Mouse (Mus musculus): ENCODE data around the gene U2af2.
A peak's percentile ranks its signal among the peaks of the same experiment; 100 is the strongest.
"Not testable (repeated sequence)": the region's sequence is repeated elsewhere in the genome, so short reads cannot be mapped to it uniquely, and the experiment has no call there.

The U2af2 gene

DNA sequence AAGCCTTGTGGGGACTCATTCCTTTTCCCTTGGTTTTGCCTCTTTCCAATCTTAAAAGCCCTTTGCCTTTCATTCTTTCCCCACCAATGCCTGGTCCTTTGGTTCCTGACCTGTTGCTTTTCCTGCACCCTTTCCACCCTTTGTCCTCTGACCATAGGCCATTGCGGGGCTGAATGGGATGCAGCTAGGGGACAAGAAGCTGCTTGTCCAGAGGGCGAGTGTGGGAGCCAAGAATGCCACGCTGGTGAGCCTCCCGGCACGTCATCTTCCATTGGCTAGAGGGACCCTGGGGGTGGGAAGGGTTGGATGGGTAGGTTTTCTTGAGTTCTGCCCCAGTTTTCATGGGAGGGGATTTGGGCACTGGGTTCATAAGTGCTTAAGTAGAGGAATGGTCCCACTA, 13.0 kb downstream of the U2af2 start:
- DNase-seq (ENCODE audit: low spot score), result no peak

DNA sequence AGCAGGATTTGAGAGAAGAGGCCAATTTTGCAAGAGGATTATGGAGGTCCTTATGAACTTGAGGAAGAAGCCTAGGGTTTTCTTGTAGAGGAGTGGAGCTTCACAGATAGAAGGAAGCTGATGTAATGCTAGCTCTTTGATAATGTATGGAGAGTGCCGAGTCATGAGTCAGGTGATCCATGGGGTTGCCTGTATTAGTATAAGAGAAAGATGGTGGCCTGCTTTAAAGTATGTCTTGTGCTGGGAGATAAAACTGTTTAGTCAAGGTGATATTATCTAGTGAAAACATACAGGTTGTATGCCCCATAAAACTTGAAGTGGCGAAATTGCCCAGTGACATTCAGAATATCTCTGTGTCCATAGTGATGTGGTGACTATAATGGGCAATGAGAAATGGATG, 15.0 kb downstream of the U2af2 start:
- DNase-seq (ENCODE audit: low spot score), result no peak

DNA sequence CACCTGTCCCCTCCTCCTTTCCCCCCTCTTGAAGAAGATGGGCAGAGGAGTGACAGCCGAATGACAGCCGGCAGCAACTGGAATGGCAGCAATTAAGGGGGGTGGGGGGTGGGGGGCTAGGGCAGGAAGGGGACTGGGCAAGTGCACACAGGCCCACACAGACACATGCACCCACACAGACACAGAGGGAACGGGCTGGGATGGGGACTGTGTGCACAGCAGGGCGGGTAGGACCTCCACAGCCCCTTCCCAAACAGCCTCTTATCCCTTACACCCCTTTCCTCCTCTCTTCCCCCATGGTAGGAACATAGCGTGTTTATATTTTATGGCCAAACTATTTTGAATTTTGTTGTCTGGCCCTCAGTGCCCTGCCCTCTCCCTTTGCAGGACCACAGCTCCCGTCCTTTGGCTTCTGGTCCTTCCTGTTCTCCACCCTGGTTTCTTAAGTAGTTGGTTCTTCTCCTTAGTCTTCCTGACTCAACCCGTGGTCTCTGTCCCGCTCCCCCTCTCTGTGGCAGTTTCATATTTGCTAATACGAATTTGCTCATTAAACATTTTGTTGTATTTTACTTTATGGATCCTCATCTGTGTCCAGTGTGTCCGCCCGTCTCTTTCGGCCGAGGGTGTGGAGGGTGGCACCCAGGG, 17.5 kb downstream of the U2af2 start:
- not testable (repeated sequence) for DNase-seq (ENCODE audit: low spot score)

DNA sequence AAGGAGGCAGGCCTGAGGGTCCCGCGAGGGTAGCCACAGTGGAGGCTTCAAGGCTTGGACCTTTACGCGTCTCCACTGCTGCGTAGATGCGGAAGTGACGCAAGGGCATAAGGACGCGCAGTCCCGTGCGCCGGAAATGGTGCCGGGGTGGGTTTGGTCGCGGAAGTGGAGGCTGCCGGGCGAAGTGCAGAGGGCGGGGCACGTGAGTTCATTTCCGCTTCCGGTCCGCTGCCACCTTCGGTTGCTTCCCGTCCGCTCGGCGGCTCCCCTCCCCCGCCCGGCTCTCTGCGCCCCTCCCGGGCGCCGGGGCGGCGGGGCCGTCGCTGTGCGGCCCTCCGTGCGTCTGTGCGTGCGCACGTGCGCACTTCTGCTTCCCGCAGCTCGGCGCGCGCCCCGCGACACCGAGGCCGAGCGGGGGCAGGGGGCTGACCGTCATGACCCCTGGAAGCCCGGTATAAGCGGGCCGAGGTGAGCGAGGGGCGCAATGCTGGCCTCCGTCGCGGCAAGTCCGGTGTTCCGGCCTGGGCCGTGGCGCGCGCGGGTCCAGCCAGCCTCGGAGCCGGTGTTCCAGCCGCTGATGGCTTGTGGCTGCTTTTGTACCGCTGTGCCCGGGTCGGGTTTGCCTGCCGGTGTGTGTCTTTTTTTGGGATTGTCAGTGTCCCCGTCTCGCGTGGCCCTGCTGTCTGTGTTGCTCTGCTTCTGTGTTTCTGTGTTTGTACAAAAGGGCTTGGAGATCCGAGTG, 18.2 kb downstream of the U2af2 start, which contains the start of gene Epn1:
Gene Epn1, plus strand, starts transcription at position 226 of the 742 bp plus-strand sequence.
- peak; percentile 97 for DNase-seq (ENCODE audit: low spot score)

DNA sequence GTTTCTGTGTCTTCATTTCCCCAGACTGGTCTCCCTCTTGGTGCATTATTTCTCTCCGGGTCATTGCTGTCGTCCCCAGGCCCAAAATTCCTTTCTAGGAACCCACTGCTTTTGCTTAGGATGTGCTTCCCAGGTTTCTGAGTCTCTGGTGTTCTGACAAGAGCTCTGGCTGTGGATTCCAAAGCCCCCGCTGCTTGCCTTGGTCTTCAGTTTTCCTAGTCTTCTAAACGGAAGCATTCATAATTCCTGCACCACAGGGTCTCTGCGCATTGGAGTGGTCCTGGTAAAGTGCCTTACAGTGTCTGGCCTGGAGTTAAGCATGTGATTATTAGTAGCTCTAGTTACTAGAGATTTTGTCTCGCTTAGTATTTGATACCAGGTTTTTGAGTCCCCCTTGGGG, 18.9 kb downstream of the U2af2 start:
- DNase-seq (ENCODE audit: low spot score), result no peak

DNA sequence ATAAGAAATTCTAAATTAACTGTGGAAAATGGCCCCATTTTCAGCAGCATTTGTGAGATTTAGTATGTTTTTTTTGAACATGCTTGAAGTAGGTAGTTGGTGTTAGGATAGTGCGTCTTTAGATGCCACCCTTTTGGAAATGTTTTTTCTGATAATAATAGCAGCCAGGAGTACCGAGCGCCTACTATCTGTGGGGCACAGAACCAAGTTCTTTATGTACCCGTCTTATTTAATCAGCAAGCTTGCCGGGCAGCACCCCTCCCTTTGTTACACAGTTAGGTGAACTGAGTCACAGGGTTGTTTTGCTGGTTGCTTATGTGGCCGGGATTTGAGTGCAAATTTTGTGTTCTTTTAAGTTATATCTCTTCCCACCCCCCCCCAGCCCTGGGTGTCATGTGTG, 19.3 kb downstream of the U2af2 start:
- DNase-seq (ENCODE audit: low spot score), result no peak

DNA sequence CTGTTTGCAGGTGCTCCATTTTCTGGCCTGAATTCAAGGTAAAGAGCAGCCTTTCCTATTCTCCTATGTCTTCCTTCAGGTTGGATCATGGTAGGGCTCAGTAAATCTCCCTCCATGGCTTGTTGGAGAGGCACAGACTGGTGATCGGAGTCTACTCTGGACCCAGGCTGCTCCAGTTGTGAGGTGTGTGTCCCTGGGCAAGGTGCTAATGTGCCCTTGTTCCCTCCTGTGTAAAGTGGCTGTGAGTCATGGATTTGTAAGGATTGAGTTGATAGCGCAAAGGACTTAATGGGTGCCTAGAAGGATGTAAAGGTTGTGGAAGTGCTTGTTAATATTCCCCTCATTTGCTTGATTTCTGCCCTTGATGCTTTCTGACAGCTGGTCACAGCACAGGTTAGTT, 20.0 kb downstream of the U2af2 start:
- DNase-seq (ENCODE audit: low spot score), result no peak

DNA sequence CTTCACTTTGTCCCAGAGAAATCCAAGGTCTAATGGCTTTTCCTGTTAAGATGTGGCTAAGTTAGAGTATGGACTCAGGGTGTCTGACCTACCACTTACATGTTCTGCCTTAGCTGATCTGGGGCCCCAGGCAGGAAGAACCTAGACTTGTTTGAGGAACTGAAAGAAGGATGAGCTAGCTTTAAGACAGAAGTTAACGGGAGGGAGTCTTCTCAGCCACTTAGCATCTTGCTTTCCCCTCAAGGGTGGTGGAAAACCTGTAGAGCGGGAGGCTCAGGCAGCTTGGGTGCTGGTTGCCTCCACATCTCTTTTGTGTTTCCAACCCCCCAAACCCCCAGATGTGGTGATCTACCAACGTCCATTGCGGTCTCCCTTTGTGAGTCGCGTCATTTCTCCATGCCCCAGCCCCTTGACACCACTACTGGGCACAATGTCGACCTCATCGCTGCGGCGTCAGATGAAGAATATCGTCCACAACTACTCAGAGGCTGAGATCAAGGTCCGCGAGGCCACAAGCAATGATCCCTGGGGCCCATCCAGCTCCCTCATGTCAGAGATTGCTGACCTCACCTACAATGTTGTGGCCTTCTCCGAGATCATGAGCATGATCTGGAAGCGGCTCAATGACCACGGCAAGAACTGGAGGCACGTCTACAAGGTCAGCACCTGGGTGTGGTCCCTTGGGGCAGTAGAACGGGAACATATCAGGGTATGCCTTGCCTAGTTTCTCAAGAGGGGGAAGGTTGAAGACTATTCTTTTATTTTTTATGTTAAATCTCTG, 21.6 kb downstream of the U2af2 start:
- peak; percentile 34 for DNase-seq (ENCODE audit: low spot score)

DNA sequence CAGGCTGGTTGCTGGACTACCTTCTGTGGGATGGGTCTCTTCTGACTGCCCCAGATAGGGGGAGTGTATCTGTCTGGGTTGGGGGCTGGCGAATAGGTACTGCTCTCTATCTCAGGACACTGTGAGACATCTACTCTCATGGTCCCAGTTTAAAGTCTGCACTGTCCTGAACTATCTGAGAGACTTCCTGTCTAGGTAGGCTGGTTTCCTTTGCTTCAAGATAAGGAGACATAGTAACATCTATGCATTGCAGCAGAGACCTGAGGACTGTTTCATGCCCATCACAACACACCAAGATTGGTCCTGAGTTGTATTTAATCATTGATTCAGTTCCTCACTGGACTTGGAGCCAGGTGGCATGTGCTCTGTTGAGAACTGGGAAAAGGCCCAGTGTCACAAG, 23.6 kb downstream of the U2af2 start:
- no peak for DNase-seq (ENCODE audit: low spot score)

DNA sequence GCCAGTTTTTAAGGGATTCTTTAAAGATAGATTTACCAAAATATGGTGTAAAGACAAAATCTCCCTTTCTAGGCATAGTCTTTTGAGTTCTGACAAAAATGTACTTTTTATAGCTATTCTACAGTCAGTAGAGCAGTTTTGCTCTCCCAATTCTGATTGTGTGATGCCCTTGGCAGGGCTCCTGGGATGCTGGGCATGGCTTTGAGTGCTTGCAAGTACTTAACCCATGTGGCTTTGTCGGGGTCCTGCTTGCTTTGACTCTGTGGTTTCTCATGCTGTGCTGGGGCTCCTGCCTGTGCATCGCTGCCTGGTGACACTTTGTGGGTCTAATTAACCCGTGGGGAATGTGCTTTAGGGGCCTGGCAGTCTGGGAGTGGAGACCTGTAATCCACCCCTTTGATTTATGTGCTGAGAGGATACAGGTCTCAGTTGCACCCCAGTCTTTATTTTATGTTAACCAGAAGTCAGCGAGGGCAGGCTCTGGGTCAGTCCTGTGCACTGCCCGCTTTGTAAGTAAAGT, 25.0 kb downstream of the U2af2 start:
- DNase-seq (ENCODE audit: low spot score), result no peak

DNA sequence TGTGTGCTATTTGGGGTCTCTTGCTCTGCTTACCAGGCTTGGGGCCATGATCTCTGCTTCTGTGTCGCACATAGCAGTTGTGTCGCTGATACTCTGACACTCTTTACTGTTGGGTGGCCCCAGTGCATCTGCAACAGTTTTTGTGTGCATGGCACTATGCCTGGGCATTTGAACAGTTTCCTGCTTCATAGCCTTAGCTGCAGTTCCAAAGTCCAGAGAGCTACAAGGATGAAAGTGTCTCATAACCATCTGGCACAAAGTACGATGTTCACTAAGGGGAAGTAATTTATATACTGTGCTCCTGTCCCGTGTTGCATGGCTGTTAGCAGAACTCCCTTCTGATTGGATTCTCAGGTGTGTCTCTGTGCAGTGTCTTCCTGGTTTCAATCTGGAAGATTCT, 25.9 kb downstream of the U2af2 start:
- no peak for DNase-seq (ENCODE audit: low spot score)

DNA sequence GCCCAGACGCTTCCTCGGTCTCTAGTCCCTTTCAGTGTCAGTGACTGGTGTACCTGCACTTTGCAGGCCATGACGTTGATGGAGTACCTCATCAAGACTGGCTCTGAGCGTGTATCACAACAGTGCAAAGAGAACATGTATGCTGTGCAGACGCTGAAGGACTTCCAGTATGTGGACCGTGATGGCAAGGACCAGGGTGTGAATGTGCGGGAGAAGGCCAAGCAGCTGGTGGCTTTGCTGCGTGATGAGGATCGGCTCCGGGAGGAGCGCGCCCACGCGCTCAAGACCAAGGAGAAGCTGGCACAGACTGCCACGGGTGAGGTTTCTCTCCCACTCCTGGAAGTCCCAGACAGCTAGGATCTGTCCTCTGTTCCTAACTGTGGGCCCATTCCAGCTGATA, 27.9 kb downstream of the U2af2 start:
- DNase-seq (ENCODE audit: low spot score), result no peak

DNA sequence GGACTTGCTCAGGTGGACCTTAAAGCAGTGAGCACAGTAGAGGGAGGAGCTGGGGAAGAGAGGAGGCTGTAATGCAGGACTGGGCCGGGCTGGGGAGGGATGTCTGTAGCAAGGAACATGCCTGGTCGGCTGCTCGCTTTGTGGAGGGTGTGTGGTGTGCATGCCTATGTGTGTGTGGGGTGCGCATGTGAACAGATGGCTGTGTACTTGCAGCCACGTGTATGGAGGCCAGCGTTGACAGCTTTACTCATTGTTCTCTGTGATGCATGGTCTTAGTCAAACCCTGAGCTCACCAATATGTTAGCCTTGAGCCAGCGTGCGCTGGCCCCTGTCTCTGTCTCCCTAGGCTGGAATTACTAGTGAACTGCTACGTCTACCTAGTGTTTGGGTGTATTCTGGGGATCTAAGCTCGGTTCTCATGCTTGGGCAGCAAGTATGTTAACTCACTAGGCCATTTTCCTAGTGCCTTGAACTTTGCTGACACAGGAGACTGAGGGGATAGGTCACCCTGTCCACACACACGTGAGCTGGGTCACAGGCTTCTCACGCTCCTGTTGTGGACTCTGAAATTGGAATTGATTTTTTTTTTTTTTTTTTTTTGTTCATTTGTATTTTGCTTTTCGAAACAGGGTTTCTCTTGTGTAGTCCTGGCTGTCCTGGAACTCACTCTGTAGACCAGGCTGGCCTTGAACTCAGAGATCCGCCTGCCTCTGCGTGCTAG, 29.2 kb downstream of the U2af2 start:
- DNase-seq (ENCODE audit: low spot score), result no peak

DNA sequence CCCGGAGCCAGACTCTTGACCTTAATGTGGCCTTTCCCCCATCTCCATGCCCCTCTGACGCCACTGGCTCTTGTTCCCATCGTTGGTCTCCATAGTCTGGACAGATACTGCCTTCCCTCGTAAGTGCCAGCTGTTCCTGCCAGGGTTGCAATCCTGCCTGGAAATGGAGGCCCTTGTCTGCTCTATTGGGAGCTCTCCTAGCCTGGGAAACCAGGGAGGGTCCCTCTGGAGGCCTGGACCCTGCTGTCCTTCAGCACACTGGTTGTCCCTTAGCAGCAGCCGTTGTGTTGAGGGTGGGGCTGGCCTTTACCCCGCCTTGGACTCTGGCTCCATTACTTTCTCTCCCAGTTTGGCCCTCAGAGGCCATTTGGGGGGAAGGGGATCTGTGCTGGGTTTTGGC, 30.4 kb downstream of the U2af2 start:
- no peak for DNase-seq (ENCODE audit: low spot score)

DNA sequence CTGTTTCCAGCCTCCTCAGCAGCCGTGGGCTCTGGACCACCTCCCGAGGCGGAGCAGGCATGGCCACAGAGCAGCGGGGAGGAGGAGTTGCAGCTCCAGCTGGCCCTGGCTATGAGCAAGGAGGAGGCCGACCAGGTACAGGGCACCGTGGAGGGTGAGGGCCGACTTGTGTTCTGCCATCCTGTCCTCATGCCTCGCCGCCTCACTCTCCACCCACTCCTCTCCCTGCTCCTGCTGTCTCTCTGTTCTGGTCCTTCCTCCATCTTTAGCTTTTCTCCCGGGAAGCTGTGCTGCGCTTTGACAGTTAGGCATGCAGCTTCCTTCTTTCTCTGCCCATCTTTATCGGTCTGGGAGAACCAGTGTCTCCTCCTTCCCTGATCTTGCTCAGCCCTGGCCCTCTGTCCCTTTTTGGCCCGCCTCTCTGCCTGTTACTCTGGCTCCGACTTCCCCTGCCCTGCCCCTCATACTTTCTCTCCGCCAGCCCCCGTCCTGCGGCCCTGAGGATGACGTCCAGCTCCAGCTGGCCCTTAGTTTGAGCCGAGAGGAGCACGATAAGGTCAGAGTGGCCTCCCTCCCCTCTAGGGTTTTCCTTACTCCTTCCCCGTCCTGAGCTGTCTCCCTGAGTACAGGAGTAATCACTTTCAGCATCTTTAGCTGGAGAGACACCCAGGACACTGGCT, 31.0 kb downstream of the U2af2 start:
- no peak for DNase-seq (ENCODE audit: low spot score)

DNA sequence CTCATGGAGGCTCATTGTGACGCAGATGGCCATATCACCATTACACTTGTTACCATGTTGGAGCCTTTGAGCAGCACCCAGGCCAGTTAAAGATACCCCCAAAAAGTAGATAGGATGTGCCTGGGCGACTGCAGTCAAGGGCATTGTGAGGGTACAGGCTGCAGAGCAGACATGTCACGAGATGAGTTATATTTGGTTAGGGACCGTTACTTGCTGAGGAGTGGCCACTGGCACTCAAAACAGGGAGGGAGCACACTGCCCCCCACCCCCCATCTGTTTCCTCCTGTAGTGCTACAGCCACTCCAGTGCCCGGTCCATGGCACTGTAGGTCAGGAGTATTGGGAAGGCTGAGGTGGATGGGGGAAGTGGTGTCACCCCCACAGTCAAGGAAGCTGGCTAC, 36.8 kb downstream of the U2af2 start:
- DNase-seq (ENCODE audit: low spot score), result no peak

DNA sequence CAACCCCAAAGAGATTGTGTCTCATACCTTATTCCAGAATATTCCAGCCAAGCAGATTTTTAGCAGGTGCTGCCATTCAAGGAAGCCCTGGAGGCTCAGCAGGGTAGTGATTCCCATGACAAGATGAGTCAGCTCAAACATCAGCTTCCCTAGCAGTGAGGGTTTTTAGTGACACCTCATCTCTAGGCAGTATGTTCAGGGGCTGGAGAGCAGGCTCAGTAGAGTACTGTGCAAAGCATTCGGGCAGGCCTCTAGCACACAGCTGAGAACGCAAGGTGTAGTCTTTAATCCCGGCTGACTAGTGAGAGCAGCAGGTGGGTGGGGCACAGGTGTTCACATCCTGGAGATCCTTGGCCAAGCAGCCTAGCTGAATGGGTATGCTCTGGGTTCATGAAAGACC, 37.9 kb downstream of the U2af2 start:
- no peak for DNase-seq (ENCODE audit: low spot score)

DNA sequence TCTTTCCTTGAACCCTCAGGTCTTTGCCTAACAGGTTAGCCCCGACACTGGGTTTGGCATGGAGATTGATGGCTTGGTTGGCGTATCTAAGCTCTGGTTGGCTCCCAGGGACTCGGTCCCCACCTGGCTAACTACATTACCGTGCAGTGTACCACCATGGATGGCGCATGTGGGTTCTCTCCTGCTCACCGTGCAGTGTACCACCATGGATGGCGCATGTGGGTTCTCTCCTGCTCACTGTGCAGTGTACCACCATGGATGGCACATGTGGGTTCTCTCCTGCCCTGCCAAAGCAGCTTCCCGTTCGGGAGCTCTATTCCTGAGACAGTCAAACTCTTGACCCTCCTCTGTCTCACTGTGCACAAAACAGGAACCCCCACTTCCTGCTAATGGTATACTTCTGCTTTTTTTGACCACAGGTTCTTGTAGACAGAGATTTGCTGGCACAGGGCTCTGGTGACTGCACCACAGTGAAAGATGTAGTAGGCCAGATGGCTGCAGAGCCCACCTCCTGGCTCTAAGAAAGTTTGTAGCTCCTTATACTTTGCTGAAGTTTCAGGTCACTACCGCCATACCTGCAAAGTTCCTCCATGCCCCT, 39.2 kb downstream of the U2af2 start:
- peak; percentile 63 for DNase-seq (ENCODE audit: low spot score)

DNA sequence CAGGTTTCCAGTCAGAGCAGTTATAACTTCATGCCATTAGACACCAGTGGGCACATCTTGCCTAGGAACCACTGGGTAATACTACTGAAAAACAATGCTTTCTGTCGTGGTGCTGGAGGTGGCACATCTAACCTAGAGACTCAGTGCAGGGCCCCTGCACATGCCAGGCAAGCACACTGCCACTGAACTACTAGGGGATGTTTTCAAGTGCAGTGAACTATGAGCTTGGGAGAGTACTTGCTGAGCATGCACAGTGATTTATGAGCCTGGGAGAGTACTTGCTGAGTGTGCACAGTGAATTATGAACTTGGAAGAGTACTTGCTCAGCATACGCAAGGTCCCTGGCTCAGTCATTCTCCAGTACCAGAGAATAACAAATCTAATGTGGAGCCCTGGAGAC, 40.6 kb downstream of the U2af2 start:
- DNase-seq (ENCODE audit: low spot score), result no peak

DNA sequence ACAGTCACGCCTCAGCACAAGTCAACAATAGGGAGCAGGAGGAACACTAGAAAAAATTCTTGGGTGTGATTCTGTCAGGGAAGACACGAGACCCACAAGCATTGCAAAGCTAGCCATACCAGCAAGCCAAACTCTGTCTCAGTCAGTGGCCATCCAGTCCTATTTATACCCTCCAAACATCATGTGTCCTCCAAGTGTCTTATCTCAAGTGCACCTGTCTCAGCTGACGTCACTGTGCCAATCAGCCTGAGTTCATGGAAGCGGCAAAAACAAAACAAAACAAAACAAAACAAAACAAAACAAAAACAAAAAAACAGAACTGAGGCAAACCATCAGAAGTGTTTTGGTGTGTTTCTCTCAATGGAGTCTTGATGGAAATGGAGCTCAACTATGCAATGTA, 46.3 kb downstream of the U2af2 start:
- DNase-seq (ENCODE audit: low spot score), result no peak

DNA sequence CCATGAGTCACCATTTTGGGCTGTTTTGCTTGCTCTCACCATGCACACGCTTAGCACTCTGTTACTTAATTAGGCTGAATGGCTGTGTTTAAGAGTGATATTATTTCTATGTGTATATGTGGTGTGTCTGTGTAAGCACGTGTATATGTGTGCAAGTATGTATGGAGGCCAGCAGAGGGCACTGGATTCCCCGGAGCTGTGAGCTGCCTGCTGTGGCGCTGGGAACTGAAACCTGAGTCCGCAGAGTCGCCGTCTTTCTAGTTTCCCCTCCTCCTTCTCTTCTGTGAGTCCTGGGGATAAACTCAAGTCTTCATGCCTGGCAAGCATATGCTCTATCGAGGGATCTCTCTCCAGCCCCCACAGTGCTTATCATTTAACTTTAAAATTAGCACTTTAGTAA, 47.4 kb downstream of the U2af2 start:
- no peak for DNase-seq (ENCODE audit: low spot score)
